Mouse (Mus musculus): ENCODE results near the gene Cntrl. TPM values are rescaled to one million over a fixed set of nuclear protein-coding genes. Genes with fewer than 3 reads are reported as not detected.
A peak's percentile ranks its signal among the peaks of the same experiment; 100 is the strongest.

Gene Cntrl
- polyA plus RNA-seq, 1 experiment from 2014 or later = 8.0 TPM

DNA sequence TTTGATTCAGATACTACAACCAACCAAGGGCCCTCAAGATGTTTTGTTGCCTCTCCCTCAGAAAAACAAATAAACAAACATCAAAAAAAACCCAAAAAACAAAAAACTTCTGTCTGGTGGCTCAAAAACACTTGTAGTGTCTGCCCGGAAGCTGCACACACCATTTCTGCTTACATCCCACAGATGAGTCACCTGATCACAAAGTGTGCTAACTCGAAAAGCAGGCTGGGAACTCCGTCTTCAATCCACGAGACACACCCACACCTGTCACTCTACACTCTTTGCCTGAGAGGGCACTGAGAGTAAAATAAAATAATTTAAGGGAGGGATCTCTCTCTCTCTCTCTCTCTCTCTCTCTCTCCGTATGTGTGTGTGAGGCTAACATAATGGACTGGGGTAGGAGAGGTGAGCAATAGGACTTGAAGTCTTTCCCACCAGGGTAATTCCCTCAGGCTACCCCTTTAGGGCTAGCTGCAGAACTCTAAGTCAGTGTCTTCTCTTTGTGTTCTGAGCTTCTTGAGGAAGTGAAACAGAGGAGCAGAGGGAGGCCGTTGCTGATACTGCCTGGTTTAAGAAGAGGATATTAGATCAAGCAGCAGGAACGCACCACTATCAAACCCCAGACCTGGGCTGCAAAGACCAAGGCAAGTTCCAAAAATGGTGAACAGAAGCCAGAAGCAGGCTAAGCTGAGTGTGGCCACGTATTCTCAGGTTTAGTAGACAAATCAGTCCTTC is 99.8 kb downstream of the Cntrl start:
- no peaks in the 10 kb centered on the region for H3K4me1 ChIP-seq (replicated peaks; ENCODE audit: control insufficient read depth, insufficient read depth)
- WGBS = 51% methylated on average over 8 of the region's 8 CpGs
- TF ChIP-seq CTCF (IDR thresholded peaks at IDR 0.05; ENCODE audit: low read depth) = no peak
- TF ChIP-seq EP300 (optimal IDR thresholded peaks at IDR 0.05) = no peak
- DNase-seq (ENCODE audit: low spot score) (no peak), ATAC-seq (ENCODE audit: low FRiP score, low TSS enrichment) (0 out of 2 replicates have a peak, but pooled peaks have one; percentile 25)
- H3K27me3 ChIP-seq (ENCODE audit: control insufficient read depth, insufficient read depth, low read length) = no peaks in the 10 kb centered on the region
- H3K9me3 ChIP-seq (ENCODE audit: control insufficient read depth, low read length) = no peaks in the 10 kb centered on the region
- H3K9ac ChIP-seq (ENCODE audit: low read length) = no peak overlapping the region
- no peak overlapping the region for H3K27ac ChIP-seq (replicated peaks)
- no peak overlapping the region for H3K4me3 ChIP-seq (ENCODE audit: low read depth, low read length)
- no peaks in the 10 kb centered on the region for H3K36me3 ChIP-seq (ENCODE audit: control insufficient read depth, insufficient read depth, low read length)
- no peak overlapping the region for H3K4me2 ChIP-seq (replicated peaks; ENCODE audit: low read depth)

DNA sequence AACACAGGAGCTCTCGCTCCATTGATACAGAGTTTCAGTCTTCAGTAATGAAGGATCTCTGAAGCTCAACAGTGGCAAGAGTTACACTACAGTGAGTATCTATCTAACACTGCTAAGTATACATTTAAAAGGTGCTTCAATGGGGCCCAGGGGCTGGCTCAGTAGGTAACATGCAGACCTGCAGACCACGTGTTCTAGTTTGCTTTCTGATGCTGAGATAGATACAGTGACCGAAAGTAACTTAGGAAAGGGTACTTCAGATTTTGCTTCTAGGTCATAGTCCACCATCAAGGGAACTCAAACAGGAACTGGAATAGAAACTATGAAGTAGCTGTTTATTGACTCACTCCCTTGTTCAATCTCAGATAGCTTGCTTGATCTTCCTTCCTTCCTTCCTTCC is 102.4 kb downstream of the Cntrl start:
- H3K4me1 ChIP-seq (replicated peaks; ENCODE audit: control insufficient read depth, insufficient read depth) = no peaks in the 10 kb centered on the region
- 66% methylated on average over 3 of the region's 3 CpGs for WGBS
- no peaks in the 10 kb centered on the region for H3K9me3 ChIP-seq (ENCODE audit: control insufficient read depth, low read length)
- no peaks in the 10 kb centered on the region for H3K36me3 ChIP-seq (ENCODE audit: control insufficient read depth, insufficient read depth, low read length)
- H3K9ac ChIP-seq (ENCODE audit: low read length) = no peak overlapping the region
- peak overlapping the region; percentile 58; the same call in 1 of the 2 replicates for H3K27ac ChIP-seq (replicated peaks)
- no peak for TF ChIP-seq EP300 (optimal IDR thresholded peaks at IDR 0.05)
- TF ChIP-seq CTCF (IDR thresholded peaks at IDR 0.05; ENCODE audit: low read depth) = no peak
- peak; percentile 58 for DNase-seq (ENCODE audit: low spot score)
- no peak overlapping the region for H3K4me3 ChIP-seq (ENCODE audit: low read depth, low read length)
- no peaks in the 10 kb centered on the region for H3K27me3 ChIP-seq (ENCODE audit: control insufficient read depth, insufficient read depth, low read length)
- ATAC-seq (ENCODE audit: low FRiP score, low TSS enrichment) = peak; percentile 84
- no peak overlapping the region for H3K4me2 ChIP-seq (replicated peaks; ENCODE audit: low read depth)

DNA sequence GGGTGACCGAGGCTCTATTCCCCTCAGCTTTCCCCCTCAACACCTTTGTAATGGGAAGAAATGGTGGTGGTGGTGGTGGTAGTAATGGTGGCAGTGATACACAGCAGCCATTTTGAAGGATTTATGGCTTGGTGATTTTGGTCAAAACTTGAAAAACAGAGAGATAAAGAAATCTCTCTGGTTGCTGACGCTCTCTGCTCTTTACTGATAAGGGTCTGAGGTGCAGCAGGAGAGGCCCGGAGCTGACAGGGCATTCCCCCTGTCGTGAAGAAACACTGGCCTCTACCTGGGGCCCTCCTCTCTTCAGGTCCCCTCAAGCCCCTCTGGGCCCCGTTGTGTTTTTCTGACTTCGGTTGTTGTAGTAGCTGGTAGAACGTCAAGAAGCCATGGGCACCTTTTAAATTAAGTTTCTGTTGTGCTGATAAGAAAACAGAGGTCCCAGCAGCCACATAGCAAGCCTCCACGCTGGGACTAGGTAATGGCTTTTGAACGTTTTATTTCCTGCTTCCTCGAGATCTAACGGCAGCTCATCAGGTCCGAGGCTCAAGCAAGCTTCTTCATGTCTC is 104.1 kb downstream of the Cntrl start:
- 68% methylated on average over 12 of the region's 12 CpGs for WGBS
- Histone ChIP-seq H3K27me3 (ENCODE audit: control insufficient read depth, insufficient read depth, low read length) (no peaks in the 10 kb centered on the region), H3K9ac (ENCODE audit: low read length) (no peak overlapping the region), H3K4me2 (replicated peaks; ENCODE audit: low read depth) (no peak overlapping the region), H3K27ac (replicated peaks) (no peak overlapping the region), H3K36me3 (ENCODE audit: control insufficient read depth, insufficient read depth, low read length) (no peaks in the 10 kb centered on the region), H3K9me3 (ENCODE audit: control insufficient read depth, low read length) (no peaks in the 10 kb centered on the region), H3K4me1 (replicated peaks; ENCODE audit: control insufficient read depth, insufficient read depth) (no peaks in the 10 kb centered on the region), H3K4me3 (ENCODE audit: low read depth, low read length) (no peak overlapping the region)
- DNase-seq (ENCODE audit: low spot score) (no peak), ATAC-seq (ENCODE audit: low FRiP score, low TSS enrichment) (no peak)
- TF ChIP-seq CTCF (IDR thresholded peaks at IDR 0.05; ENCODE audit: low read depth) (no peak), EP300 (optimal IDR thresholded peaks at IDR 0.05) (no peak)

DNA sequence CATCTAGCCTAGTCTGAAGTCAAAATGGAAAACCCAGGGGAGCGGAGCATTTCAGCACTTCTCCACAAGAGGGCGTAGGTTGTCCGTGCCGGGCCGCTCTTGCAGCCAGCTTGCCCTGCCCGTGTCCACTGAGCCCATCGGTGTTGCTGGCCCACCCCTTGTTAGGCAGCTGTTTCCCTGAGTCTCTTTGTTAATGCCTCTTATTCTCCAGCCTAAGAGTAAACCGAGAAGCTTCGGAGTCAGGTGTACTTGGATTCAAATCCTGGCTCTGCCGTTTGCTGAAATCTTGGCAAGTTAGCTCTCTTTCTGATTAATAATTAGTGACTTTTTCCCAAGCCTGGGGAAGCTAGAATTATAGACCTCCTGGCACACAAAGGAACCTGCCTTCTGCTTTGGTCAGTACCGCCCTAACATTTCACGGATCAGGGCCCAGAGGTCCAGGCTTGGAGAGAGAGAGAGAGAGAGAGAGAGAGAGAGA is 105.6 kb downstream of the Cntrl start:
- no peak for TF ChIP-seq EP300 (optimal IDR thresholded peaks at IDR 0.05)
- TF ChIP-seq CTCF (IDR thresholded peaks at IDR 0.05; ENCODE audit: low read depth) = peak; percentile 98
- WGBS = 6% methylated on average over 12 of the region's 12 CpGs
- peak; percentile 91 for DNase-seq (ENCODE audit: low spot score)
- H3K27me3 ChIP-seq (ENCODE audit: control insufficient read depth, insufficient read depth, low read length) = no peaks in the 10 kb centered on the region
- no peaks in the 10 kb centered on the region for H3K4me1 ChIP-seq (replicated peaks; ENCODE audit: control insufficient read depth, insufficient read depth)
- no peak overlapping the region for H3K4me3 ChIP-seq (ENCODE audit: low read depth, low read length)
- peak; percentile 56 for ATAC-seq (ENCODE audit: low FRiP score, low TSS enrichment)
- no peaks in the 10 kb centered on the region for H3K36me3 ChIP-seq (ENCODE audit: control insufficient read depth, insufficient read depth, low read length)
- H3K9ac ChIP-seq (ENCODE audit: low read length) = peak overlapping the region; percentile 31; the same call in 1 of the 2 replicates
- H3K4me2 ChIP-seq (replicated peaks; ENCODE audit: low read depth) = peak overlapping the region; percentile 47
- H3K27ac ChIP-seq (replicated peaks) = no peak overlapping the region; the same call in 1 of the 2 replicates
- no peaks in the 10 kb centered on the region for H3K9me3 ChIP-seq (ENCODE audit: control insufficient read depth, low read length)

DNA sequence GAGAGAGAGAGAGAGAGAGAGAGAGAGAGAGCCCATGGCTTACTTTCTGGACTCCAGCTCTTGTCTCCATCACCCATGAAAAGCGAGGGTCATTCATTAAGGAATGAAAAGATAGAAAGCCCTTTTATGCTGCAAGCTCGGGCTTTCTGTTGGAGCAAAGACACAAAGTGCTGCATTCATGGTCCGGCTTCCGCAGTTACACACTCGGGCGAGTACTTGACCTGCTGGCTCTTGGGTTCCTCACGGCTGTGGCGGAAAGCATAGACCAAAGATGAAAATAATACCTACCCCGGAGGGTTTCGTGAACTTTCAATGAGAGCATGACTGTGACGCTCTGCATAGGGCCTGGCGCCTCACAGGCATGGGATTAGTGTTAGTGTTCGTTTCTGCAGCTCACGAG is 106.1 kb downstream of the Cntrl start:
- Histone ChIP-seq H3K9me3 (ENCODE audit: control insufficient read depth, low read length) (no peaks in the 10 kb centered on the region), H3K36me3 (ENCODE audit: control insufficient read depth, insufficient read depth, low read length) (no peaks in the 10 kb centered on the region), H3K4me2 (replicated peaks; ENCODE audit: low read depth) (no peak overlapping the region), H3K27me3 (ENCODE audit: control insufficient read depth, insufficient read depth, low read length) (no peaks in the 10 kb centered on the region), H3K27ac (replicated peaks) (no peak overlapping the region), H3K4me3 (ENCODE audit: low read depth, low read length) (no peak overlapping the region), H3K9ac (ENCODE audit: low read length) (no peak overlapping the region), H3K4me1 (replicated peaks; ENCODE audit: control insufficient read depth, insufficient read depth) (no peaks in the 10 kb centered on the region)
- peak; percentile 14 for DNase-seq (ENCODE audit: low spot score)
- ATAC-seq (ENCODE audit: low FRiP score, low TSS enrichment) = no peak
- WGBS = 74% methylated on average over 14 of the region's 14 CpGs
- TF ChIP-seq EP300 (optimal IDR thresholded peaks at IDR 0.05) (no peak), CTCF (IDR thresholded peaks at IDR 0.05; ENCODE audit: low read depth) (no peak)

DNA sequence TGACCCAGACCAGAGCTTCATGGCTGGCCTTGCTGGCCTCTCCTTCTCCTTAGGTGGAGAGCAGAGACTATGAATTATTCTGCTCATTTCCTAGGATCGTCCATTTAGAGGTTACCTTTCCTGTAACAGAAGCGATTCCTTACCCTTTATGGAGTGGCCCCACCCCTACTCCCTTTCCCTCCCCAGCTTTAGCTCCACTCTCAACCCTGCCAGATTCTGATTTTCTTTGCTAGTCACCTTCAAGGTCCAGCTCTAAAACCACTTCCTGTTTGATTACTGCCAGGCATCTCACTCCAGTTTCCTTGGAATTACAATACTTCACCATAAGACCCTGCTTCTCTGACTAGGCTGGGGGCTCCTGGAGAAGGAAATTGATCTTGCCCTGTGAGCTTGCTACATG is 107.4 kb downstream of the Cntrl start:
- Histone ChIP-seq H3K4me3 (ENCODE audit: low read depth, low read length) (no peak overlapping the region), H3K9me3 (ENCODE audit: control insufficient read depth, low read length) (no peaks in the 10 kb centered on the region), H3K4me1 (replicated peaks; ENCODE audit: control insufficient read depth, insufficient read depth) (no peaks in the 10 kb centered on the region), H3K9ac (ENCODE audit: low read length) (no peak overlapping the region), H3K27me3 (ENCODE audit: control insufficient read depth, insufficient read depth, low read length) (no peaks in the 10 kb centered on the region), H3K4me2 (replicated peaks; ENCODE audit: low read depth) (no peak overlapping the region), H3K27ac (replicated peaks) (no peak overlapping the region), H3K36me3 (ENCODE audit: control insufficient read depth, insufficient read depth, low read length) (no peaks in the 10 kb centered on the region)
- ATAC-seq (ENCODE audit: low FRiP score, low TSS enrichment) (no peak), DNase-seq (ENCODE audit: low spot score) (no peak)
- TF ChIP-seq CTCF (IDR thresholded peaks at IDR 0.05; ENCODE audit: low read depth) (no peak), EP300 (optimal IDR thresholded peaks at IDR 0.05) (no peak)
- WGBS = 78% methylated on average over 2 of the region's 2 CpGs

All from stomach, postnatal 0 days (tissue).